Mouse (Mus musculus): ENCODE results near the gene Sptan1. TPM values are rescaled to one million over a fixed set of nuclear protein-coding genes. Genes with fewer than 3 reads are reported as not detected.
"Not testable (repeated sequence)": the region's sequence is repeated elsewhere in the genome, so short reads cannot be mapped to it uniquely, and the experiment has no call there.

Gene Sptan1
- polyA plus RNA-seq, 1 experiment from 2014 or later = 85.8 TPM

GRCm38 (mm10) chr2:30048101-30048501, 82.7 kb downstream of the Sptan1 start:
- Histone ChIP-seq H3K4me3 (replicated peaks) (peak overlapping the region; percentile 79), H3K4me1 (peaks cover 4% of the 10 kb centered on the region; the same call in 1 of the 2 replicates), H3K4me2 (replicated peaks) (peak overlapping the region; percentile 58), H3K9ac (peak overlapping the region; percentile 72), H3K9me3 (replicated peaks) (no peaks in the 10 kb centered on the region), H3K27me3 (no peaks in the 10 kb centered on the region), H3K27ac (replicated peaks) (peak overlapping the region; percentile 96), H3K36me3 (peaks cover 7% of the 10 kb centered on the region; the same call in 1 of the 2 replicates)
- 49% methylated on average over 11 of the region's 11 CpGs for WGBS
- no peak for ATAC-seq (ENCODE audit: insufficient number of reproducible peaks, low FRiP score, low TSS enrichment, low read depth)

- Histone ChIP-seq H3K27me3 (peaks cover 2% of the 10 kb centered on the region; the same call in 1 of the 2 replicates), H3K36me3 (peaks cover 7% of the 10 kb centered on the region; the same call in 1 of the 2 replicates), H3K4me2 (replicated peaks) (peak within 1 kb of the TSS; percentile 58), H3K4me3 (replicated peaks) (peak within 1 kb of the TSS; percentile 79), H3K4me1 (peaks cover 4% of the 10 kb centered on the region; the same call in 1 of the 2 replicates), H3K9me3 (replicated peaks) (no peaks in the 10 kb centered on the region), H3K27ac (replicated peaks) (peak within 1 kb of the TSS; percentile 96), H3K9ac (peak within 1 kb of the TSS; percentile 72)
- peak; percentile 93 for ATAC-seq (ENCODE audit: insufficient number of reproducible peaks, low FRiP score, low TSS enrichment, low read depth)
- 1% methylated on average over 54 of the region's 54 CpGs for WGBS
Measured at GRCm38 (mm10) chr2:30048699-30049388, 83.5 kb downstream of the Sptan1 start, which contains the start of gene Wdr34. Wdr34 (minus strand) TSS chr2:30048881.

- H3K4me2 ChIP-seq (replicated peaks) = no peak overlapping the region
Measured at GRCm38 (mm10) chr2:30049831-30050230, 84.5 kb downstream of the Sptan1 start.

GRCm38 (mm10) chr2:30051992-30052761, 86.8 kb downstream of the Sptan1 start:
- Histone ChIP-seq H3K9ac (no peak overlapping the region), H3K4me3 (replicated peaks) (no peak overlapping the region), H3K4me1 (peaks cover 4% of the 10 kb centered on the region; the same call in 1 of the 2 replicates), H3K4me2 (replicated peaks) (no peak overlapping the region), H3K27me3 (peaks cover 4% of the 10 kb centered on the region; the same call in 1 of the 2 replicates), H3K9me3 (replicated peaks) (no peaks in the 10 kb centered on the region), H3K27ac (replicated peaks) (no peak overlapping the region), H3K36me3 (no peaks in the 10 kb centered on the region)
- 38% methylated on average over 6 of the region's 6 CpGs for WGBS
- ATAC-seq (ENCODE audit: insufficient number of reproducible peaks, low FRiP score, low TSS enrichment, low read depth) = no peak

More at GRCm38 (mm10) chr2:30049831-30050230, 84.5 kb downstream of the Sptan1 start:
- 87% methylated on average over 3 of the region's 3 CpGs for WGBS
- H3K27ac ChIP-seq (replicated peaks) = no peak overlapping the region
- H3K36me3 ChIP-seq = peaks cover 7% of the 10 kb centered on the region; the same call in 1 of the 2 replicates
- peaks cover 4% of the 10 kb centered on the region; the same call in 1 of the 2 replicates for H3K4me1 ChIP-seq
- no peaks in the 10 kb centered on the region for H3K9me3 ChIP-seq (replicated peaks)
- H3K4me3 ChIP-seq (replicated peaks) = no peak overlapping the region
- H3K9ac ChIP-seq = no peak overlapping the region
- ATAC-seq (ENCODE audit: insufficient number of reproducible peaks, low FRiP score, low TSS enrichment, low read depth) = no peak
- H3K27me3 ChIP-seq = peaks cover 4% of the 10 kb centered on the region; the same call in 1 of the 2 replicates

GRCm38 (mm10) chr2:30055310-30055709, 90.0 kb downstream of the Sptan1 start:
- H3K4me2 ChIP-seq (replicated peaks); H3K27ac ChIP-seq (replicated peaks); H3K4me1 ChIP-seq; H3K4me3 ChIP-seq (replicated peaks); H3K27me3 ChIP-seq; ATAC-seq (ENCODE audit: insufficient number of reproducible peaks, low FRiP score, low TSS enrichment, low read depth); H3K9me3 ChIP-seq (replicated peaks); H3K9ac ChIP-seq; H3K36me3 ChIP-seq: not testable (repeated sequence)
- WGBS = 96% methylated on average over 3 of the region's 3 CpGs

- Histone ChIP-seq H3K9me3 (replicated peaks) (no peaks in the 10 kb centered on the region), H3K9ac (no peak overlapping the region), H3K4me1 (peaks cover 6% of the 10 kb centered on the region; the same call in 1 of the 2 replicates), H3K36me3 (no peaks in the 10 kb centered on the region), H3K4me2 (replicated peaks) (no peak overlapping the region), H3K27me3 (peaks cover 4% of the 10 kb centered on the region; the same call in 1 of the 2 replicates), H3K27ac (replicated peaks) (no peak overlapping the region), H3K4me3 (replicated peaks) (no peak overlapping the region)
- 81% methylated on average over 3 of the region's 3 CpGs for WGBS
- no peak for ATAC-seq (ENCODE audit: insufficient number of reproducible peaks, low FRiP score, low TSS enrichment, low read depth)
Measured at GRCm38 (mm10) chr2:30056736-30057135, 91.4 kb downstream of the Sptan1 start.

GRCm38 (mm10) chr2:30057223-30057904, 92.0 kb downstream of the Sptan1 start, which contains the start of gene Set:
Set (plus strand) TSS chr2:30057378.
- H3K9ac ChIP-seq = no peak within 1 kb of the TSS
- 41% methylated on average over 12 of the region's 12 CpGs for WGBS
- ATAC-seq (ENCODE audit: insufficient number of reproducible peaks, low FRiP score, low TSS enrichment, low read depth) = no peak

GRCm38 (mm10) chr2:30058418-30058817, 93.1 kb downstream of the Sptan1 start:
- no peak for ATAC-seq (ENCODE audit: insufficient number of reproducible peaks, low FRiP score, low TSS enrichment, low read depth)
- no peak overlapping the region for H3K27ac ChIP-seq (replicated peaks)
- H3K9me3 ChIP-seq (replicated peaks) = no peaks in the 10 kb centered on the region
- 58% methylated on average over 5 of the region's 5 CpGs for WGBS
- H3K4me3 ChIP-seq (replicated peaks) = no peak overlapping the region
- peaks cover 13% of the 10 kb centered on the region for H3K4me1 ChIP-seq
- H3K27me3 ChIP-seq = peaks cover 4% of the 10 kb centered on the region; the same call in 1 of the 2 replicates
- no peak overlapping the region for H3K9ac ChIP-seq
- H3K36me3 ChIP-seq = no peaks in the 10 kb centered on the region
- H3K4me2 ChIP-seq (replicated peaks) = no peak overlapping the region

More at GRCm38 (mm10) chr2:30057223-30057904, 92.0 kb downstream of the Sptan1 start, which contains the start of gene Set:
- no peaks in the 10 kb centered on the region for H3K9me3 ChIP-seq (replicated peaks)
- H3K4me3 ChIP-seq (replicated peaks) = no peak within 1 kb of the TSS
- H3K27me3 ChIP-seq = peaks cover 4% of the 10 kb centered on the region; the same call in 1 of the 2 replicates
- H3K36me3 ChIP-seq = no peaks in the 10 kb centered on the region
- H3K4me2 ChIP-seq (replicated peaks) = no peak within 1 kb of the TSS
- H3K4me1 ChIP-seq = peaks cover 6% of the 10 kb centered on the region; the same call in 1 of the 2 replicates
- no peak within 1 kb of the TSS for H3K27ac ChIP-seq (replicated peaks)

GRCm38 (mm10) chr2:30061215-30062166, 96.1 kb downstream of the Sptan1 start:
- H3K27me3 ChIP-seq = no peaks in the 10 kb centered on the region
- H3K4me2 ChIP-seq (replicated peaks) = peak overlapping the region; percentile 86
- no peaks in the 10 kb centered on the region for H3K9me3 ChIP-seq (replicated peaks)
- 7% methylated on average over 37 of the region's 37 CpGs for WGBS
- H3K36me3 ChIP-seq = no peaks in the 10 kb centered on the region
- H3K4me3 ChIP-seq (replicated peaks) = peak overlapping the region; percentile 64
- 0 out of 2 replicates have a peak, but pooled peaks have one; percentile 5 for ATAC-seq (ENCODE audit: insufficient number of reproducible peaks, low FRiP score, low TSS enrichment, low read depth)
- peaks cover 35% of the 10 kb centered on the region for H3K4me1 ChIP-seq
- H3K9ac ChIP-seq = peak overlapping the region; percentile 65
- peak overlapping the region; percentile 90 for H3K27ac ChIP-seq (replicated peaks)
